Mouse (Mus musculus): ENCODE results near the gene Cped1. TPM values are rescaled to one million over a fixed set of nuclear protein-coding genes. Genes with fewer than 3 reads are reported as not detected.
A peak's percentile ranks its signal among the peaks of the same experiment; 100 is the strongest.

The Cped1 gene
- total RNA-seq, 2 experiments from 2014 or later: 2.2 TPM

GRCm38 (mm10) chr6:22147236-22147635 lies 161.5 kb downstream of the Cped1 start:
- no peak for DNase-seq (ENCODE audit: low spot score in 2 of 2)

GRCm38 (mm10) chr6:22148511-22148910 lies 162.8 kb downstream of the Cped1 start:
- no peak for DNase-seq (ENCODE audit: low spot score in 2 of 2)

GRCm38 (mm10) chr6:22157461-22157860 lies 171.7 kb downstream of the Cped1 start:
- DNase-seq (ENCODE audit: low spot score in 2 of 2): no peak

- DNase-seq (ENCODE audit: low spot score in 2 of 2): no peak
Measured at GRCm38 (mm10) chr6:22161944-22162343, 176.2 kb downstream of the Cped1 start.

- no peak for DNase-seq (ENCODE audit: low spot score in 2 of 2)
Measured at GRCm38 (mm10) chr6:22168388-22168787, 182.7 kb downstream of the Cped1 start.

GRCm38 (mm10) chr6:22178721-22179295 lies 193.1 kb downstream of the Cped1 start:
- DNase-seq (ENCODE audit: low spot score in 2 of 2): no peak

- peak; percentile 10 to 51 for DNase-seq (ENCODE audit: low spot score in 2 of 2)
Measured at GRCm38 (mm10) chr6:22180316-22180715, 194.6 kb downstream of the Cped1 start.

GRCm38 (mm10) chr6:22186967-22187366 lies 201.3 kb downstream of the Cped1 start:
- no peak for DNase-seq (ENCODE audit: low spot score in 2 of 2)

GRCm38 (mm10) chr6:22189346-22190335 lies 203.9 kb downstream of the Cped1 start:
- DNase-seq (ENCODE audit: low spot score in 2 of 2): no peak

- DNase-seq (ENCODE audit: low spot score in 2 of 2): no peak
Measured at GRCm38 (mm10) chr6:22198603-22199002, 212.9 kb downstream of the Cped1 start.

- DNase-seq (ENCODE audit: low spot score in 2 of 2): no peak
Measured at GRCm38 (mm10) chr6:22199473-22199872, 213.8 kb downstream of the Cped1 start.

GRCm38 (mm10) chr6:22200133-22200532 lies 214.4 kb downstream of the Cped1 start:
- no peak for DNase-seq (ENCODE audit: low spot score in 2 of 2)

- no peak for DNase-seq (ENCODE audit: low spot score in 2 of 2)
Measured at GRCm38 (mm10) chr6:22201879-22202278, 216.2 kb downstream of the Cped1 start.

GRCm38 (mm10) chr6:22205030-22205750 lies 219.5 kb downstream of the Cped1 start:
- no peak for DNase-seq (ENCODE audit: low spot score in 2 of 2)

- DNase-seq (ENCODE audit: low spot score in 2 of 2): no peak
Measured at GRCm38 (mm10) chr6:22205751-22206121, 220.0 kb downstream of the Cped1 start.

GRCm38 (mm10) chr6:22206179-22206578 lies 220.5 kb downstream of the Cped1 start:
- peak in 1 of 2 experiments; percentile 32 for DNase-seq (ENCODE audit: low spot score in 2 of 2)

- DNase-seq (ENCODE audit: low spot score in 2 of 2): peak; percentile 35 to 73
Measured at GRCm38 (mm10) chr6:22206630-22207293, 221.0 kb downstream of the Cped1 start.

- DNase-seq (ENCODE audit: low spot score in 2 of 2): no peak
Measured at GRCm38 (mm10) chr6:22212158-22212557, 226.4 kb downstream of the Cped1 start.

- no peak for DNase-seq (ENCODE audit: low spot score in 2 of 2)
Measured at GRCm38 (mm10) chr6:22213187-22213586, 227.5 kb downstream of the Cped1 start.

GRCm38 (mm10) chr6:22213813-22214212 lies 228.1 kb downstream of the Cped1 start:
- no peak for DNase-seq (ENCODE audit: low spot score in 2 of 2)

GRCm38 (mm10) chr6:22214665-22215064 lies 228.9 kb downstream of the Cped1 start:
- DNase-seq (ENCODE audit: low spot score in 2 of 2): no peak

Data from layer of hippocampus, adult 18-20 months (tissue).